Mouse (Mus musculus) hindbrain, embryonic 16.5 days (tissue): ENCODE results near the gene Icmt. TPM values are rescaled to one million over a fixed set of nuclear protein-coding genes. Genes with fewer than 3 reads are reported as not detected.

Experiments
- ATAC-seq: fragments of 200-750 bp; cut with Nextera tagmentation; 2 replicates; pipeline ENCODE4 v1.8.0; 2017; ENCODE audit warnings: moderate TSS enrichment, moderate library complexity
- H3K27ac ChIP-seq: fragments of 300-500 bp; sonication (generic); 2 replicates; pipeline ENCODE4 v1.5.1; 2014; ENCODE audit warnings: low read depth, mild to moderate bottlenecking, control low read depth, low read length, moderate library complexity
- H3K27me3 ChIP-seq: fragments of 300-500 bp; sonication (generic); replicated peaks from 2 replicates; pipeline ENCODE4 v1.6.1; 2014; ENCODE audit warnings: low read length; ENCODE audit not compliant: control insufficient read depth, insufficient read depth
- H3K36me3 ChIP-seq: fragments of 300-500 bp; sonication (generic); 2 replicates; pipeline ENCODE4 v1.6.1; 2014; ENCODE audit warnings: mild to moderate bottlenecking, low read length, moderate library complexity, mixed read lengths; ENCODE audit not compliant: control insufficient read depth, insufficient read depth
- H3K4me1 ChIP-seq: fragments of 300-500 bp; sonication (generic); 2 replicates; pipeline ENCODE4 v1.6.1; 2014; ENCODE audit warnings: low read depth, low read length; ENCODE audit not compliant: control insufficient read depth, insufficient read depth
- H3K4me2 ChIP-seq: fragments of 300-500 bp; sonication (generic); 2 replicates; pipeline ENCODE4 v1.6.1; 2014; ENCODE audit warnings: mild to moderate bottlenecking, low read length, control low read depth, moderate library complexity
- H3K4me3 ChIP-seq: fragments of 300-500 bp; sonication (generic); 2 replicates; pipeline ENCODE4 v1.5.1; 2014; ENCODE audit warnings: mild to moderate bottlenecking, low read length, control low read depth, moderate library complexity
- H3K9ac ChIP-seq: fragments of 300-500 bp; sonication (generic); 2 replicates; pipeline ENCODE4 v1.6.1; 2014; ENCODE audit warnings: low read depth, mild to moderate bottlenecking, control low read depth, low read length, moderate library complexity
- H3K9me3 ChIP-seq: fragments of 300-500 bp; sonication (generic); 2 replicates; pipeline ENCODE4 v1.6.1; 2014; ENCODE audit warnings: mild to moderate bottlenecking, low read length, moderate library complexity; ENCODE audit not compliant: control insufficient read depth
- WGBS: fragments of 180-500 bp; shearing (Covaris S2); extraction: QIAGEN DNeasy Blood & Tissue Kit; methylation state at CpG from one replicate; pipeline ENCODE4 v1.1.7; 2014; 5-methylcytosine and 5-hydroxymethylcytosine counted together
- polyA plus RNA-seq: library from polyadenylated mRNA; unstranded; fragments of >200 nt; fragmentation: Nextera tagmentation; extraction: Ambion mirVana; gene quantifications from 2 replicates; pipeline ENCODE4 v1.2.1, GENCODE M21; 2015

The Icmt gene
- polyA plus RNA-seq, 1 experiment from 2014 or later, result 17.2 TPM

DNA sequence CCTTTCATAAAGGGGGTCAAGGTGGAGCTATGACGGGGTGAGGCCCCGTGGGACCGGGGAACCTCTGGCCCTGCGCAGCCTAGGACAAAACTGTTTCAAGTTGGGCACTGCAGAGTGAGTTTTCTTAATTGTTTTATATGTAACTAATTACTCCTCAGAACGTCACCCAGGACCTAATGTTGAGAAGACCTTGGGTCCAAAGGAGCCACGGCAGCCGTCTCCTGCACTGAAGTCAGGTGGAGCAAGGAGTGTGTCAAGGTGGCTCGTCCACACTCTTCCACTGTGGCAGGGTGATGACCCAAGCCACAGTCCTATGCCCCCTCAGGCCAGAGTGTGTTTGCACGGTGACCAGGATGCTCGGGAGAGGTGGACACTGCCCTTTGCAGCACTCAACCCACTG lies 6.1 kb downstream of the Icmt start:
- Histone ChIP-seq H3K4me3 (no peak overlapping the region), H3K4me1 (peaks cover 8% of the 10 kb centered on the region), H3K27ac (no peak overlapping the region), H3K36me3 (peaks cover 12% of the 10 kb centered on the region), H3K27me3 (no peaks in the 10 kb centered on the region), H3K9ac (no peak overlapping the region), H3K4me2 (no peak overlapping the region), H3K9me3 (no peaks in the 10 kb centered on the region)
- WGBS, result 93% methylated on average over 10 of the region's 10 CpGs
- no peak for ATAC-seq

DNA sequence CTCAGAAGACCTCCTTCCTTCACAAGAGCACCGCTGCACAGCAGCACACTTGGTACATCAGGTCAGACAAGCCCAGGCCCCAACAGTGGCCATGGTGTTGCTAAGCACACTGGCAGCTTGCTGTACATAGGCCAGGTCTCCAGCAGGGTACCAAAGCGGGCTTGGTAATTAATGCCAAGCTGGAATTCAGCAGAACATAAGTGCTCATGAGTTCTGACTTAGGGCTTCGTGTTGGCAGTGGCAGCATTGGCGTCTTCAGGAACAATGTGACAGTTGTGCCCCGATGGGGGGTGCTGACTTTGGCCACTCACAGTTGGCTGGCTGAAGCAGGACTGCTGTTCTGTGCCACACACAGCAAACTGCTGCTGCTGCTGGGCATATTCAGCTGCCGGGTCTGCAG lies 7.7 kb downstream of the Icmt start:
- H3K4me3 ChIP-seq, result no peak overlapping the region
- no peak overlapping the region for H3K4me2 ChIP-seq
- H3K27me3 ChIP-seq, result no peaks in the 10 kb centered on the region
- no peaks in the 10 kb centered on the region for H3K9me3 ChIP-seq
- no peak overlapping the region for H3K9ac ChIP-seq
- H3K36me3 ChIP-seq, result peaks cover 14% of the 10 kb centered on the region
- 74% methylated on average over 6 of the region's 6 CpGs for WGBS
- no peaks in the 10 kb centered on the region; the same call in 1 of the 2 replicates for H3K4me1 ChIP-seq
- ATAC-seq, result peak; percentile 71
- H3K27ac ChIP-seq, result no peak overlapping the region; the same call in 1 of the 2 replicates

DNA sequence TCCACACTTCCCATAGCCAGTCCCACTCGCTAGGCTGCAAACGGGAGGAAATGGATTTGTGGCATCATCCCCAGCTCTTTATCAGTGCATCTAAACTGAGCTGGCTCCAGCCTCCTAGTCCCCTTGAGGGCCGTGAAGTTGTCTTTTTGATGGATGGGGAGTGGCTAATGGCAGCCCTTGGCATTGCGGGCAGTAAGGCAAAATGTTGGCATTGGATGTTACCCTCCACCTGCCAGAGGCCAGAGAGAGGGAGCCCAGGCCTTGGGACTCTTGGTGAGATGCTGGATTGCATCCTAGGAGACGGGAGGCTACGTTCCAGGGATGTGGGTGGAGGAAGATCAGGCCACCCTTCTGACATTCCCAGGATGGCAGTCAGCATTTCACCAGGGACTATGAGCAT lies 9.0 kb downstream of the Icmt start:
- WGBS, result 51% methylated on average over 6 of the region's 6 CpGs
- Histone ChIP-seq H3K9me3 (no peaks in the 10 kb centered on the region), H3K27ac (no peak overlapping the region), H3K9ac (no peak overlapping the region), H3K27me3 (peaks cover 8% of the 10 kb centered on the region), H3K4me1 (no peaks in the 10 kb centered on the region; the same call in 1 of the 2 replicates), H3K4me2 (no peak overlapping the region), H3K4me3 (no peak overlapping the region), H3K36me3 (peaks cover 11% of the 10 kb centered on the region)
- no peak for ATAC-seq

DNA sequence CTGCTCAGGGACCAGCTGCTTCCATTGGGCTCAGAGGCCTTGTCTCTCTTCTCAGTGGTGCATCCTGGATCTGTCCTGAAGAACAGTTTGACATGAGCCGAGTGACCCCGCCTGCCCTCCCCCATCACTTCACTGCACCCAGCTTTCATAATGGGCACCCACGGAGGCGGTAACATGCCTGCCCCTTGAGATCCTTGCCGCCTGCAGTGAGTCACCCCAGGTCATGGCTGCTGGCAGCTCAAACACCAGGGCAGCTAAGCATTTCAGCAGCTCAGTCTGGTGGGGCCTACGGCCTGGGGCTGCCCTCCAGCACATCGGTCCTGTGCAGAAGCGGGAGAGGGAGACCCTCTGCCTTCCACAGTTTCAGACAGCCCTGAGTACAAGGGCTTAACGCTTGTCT lies 10.5 kb downstream of the Icmt start:
- H3K9me3 ChIP-seq, result no peaks in the 10 kb centered on the region
- peaks cover 2% of the 10 kb centered on the region for H3K4me1 ChIP-seq
- H3K9ac ChIP-seq, result no peak overlapping the region
- no peak overlapping the region for H3K4me3 ChIP-seq
- 78% methylated on average over 9 of the region's 9 CpGs for WGBS
- no peak overlapping the region for H3K4me2 ChIP-seq
- no peak overlapping the region for H3K27ac ChIP-seq
- peaks cover 11% of the 10 kb centered on the region for H3K36me3 ChIP-seq
- peaks cover 23% of the 10 kb centered on the region for H3K27me3 ChIP-seq
- no peak for ATAC-seq

DNA sequence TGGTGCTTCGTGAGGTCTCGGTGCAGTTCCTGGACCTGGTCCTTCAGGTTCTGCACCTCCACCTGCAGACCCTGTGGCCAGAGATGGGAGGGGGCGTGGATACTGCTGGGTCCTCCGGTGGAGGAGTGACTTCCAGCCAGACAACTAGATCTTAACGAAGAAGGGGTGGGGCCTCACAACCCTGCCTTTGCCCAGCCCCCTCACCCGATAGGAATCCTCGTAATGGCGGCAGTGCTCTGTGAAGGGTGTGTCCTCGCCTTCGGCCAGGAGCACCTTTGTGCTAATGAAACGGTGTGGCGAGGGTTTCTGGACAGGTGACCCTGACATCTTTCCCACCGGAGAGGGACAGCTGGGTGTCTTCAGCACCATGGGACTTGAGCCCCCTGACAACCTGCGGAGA lies 15.2 kb downstream of the Icmt start:
- no peak overlapping the region for H3K27ac ChIP-seq
- no peaks in the 10 kb centered on the region for H3K9me3 ChIP-seq
- ATAC-seq, result no peak
- H3K36me3 ChIP-seq, result peaks cover 2% of the 10 kb centered on the region; the same call in 1 of the 2 replicates
- H3K9ac ChIP-seq, result no peak overlapping the region
- peak overlapping the region; percentile 38 for H3K4me3 ChIP-seq
- H3K4me1 ChIP-seq, result peaks cover 18% of the 10 kb centered on the region
- peaks cover 52% of the 10 kb centered on the region for H3K27me3 ChIP-seq
- peak overlapping the region; percentile 63 for H3K4me2 ChIP-seq
- WGBS, result 5% methylated on average over 14 of the region's 14 CpGs

DNA sequence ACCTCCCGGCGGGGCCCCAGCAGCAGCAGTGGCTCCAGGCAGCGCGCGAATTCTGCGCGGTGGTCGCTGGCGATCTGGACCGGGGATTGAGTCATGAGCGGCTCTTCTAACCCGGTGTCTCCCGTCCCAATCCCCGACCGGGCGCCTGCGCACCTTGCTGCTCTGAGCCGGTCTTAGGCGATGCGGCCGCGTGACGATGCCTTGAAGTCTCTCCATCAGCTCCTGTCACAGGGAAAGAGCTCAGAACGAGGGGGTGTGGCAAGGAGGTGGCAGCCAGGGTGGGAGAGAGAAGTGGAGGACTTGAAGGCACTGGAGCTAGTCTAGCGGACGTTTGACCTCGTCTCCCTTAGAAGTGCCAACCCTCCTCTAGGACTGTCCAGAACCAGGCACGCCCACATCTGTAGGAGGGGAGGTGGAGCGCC lies 16.2 kb downstream of the Icmt start:
- peaks cover 18% of the 10 kb centered on the region for H3K4me1 ChIP-seq
- peak overlapping the region; percentile 38 for H3K4me3 ChIP-seq
- peak overlapping the region; percentile 51 for H3K9ac ChIP-seq
- H3K36me3 ChIP-seq, result peaks cover 2% of the 10 kb centered on the region; the same call in 1 of the 2 replicates
- peak overlapping the region; percentile 63 for H3K4me2 ChIP-seq
- no peak overlapping the region for H3K27ac ChIP-seq
- ATAC-seq, result peak; percentile 62
- no peaks in the 10 kb centered on the region for H3K9me3 ChIP-seq
- WGBS, result 0% methylated on average over 29 of the region's 29 CpGs
- peaks cover 62% of the 10 kb centered on the region for H3K27me3 ChIP-seq

DNA sequence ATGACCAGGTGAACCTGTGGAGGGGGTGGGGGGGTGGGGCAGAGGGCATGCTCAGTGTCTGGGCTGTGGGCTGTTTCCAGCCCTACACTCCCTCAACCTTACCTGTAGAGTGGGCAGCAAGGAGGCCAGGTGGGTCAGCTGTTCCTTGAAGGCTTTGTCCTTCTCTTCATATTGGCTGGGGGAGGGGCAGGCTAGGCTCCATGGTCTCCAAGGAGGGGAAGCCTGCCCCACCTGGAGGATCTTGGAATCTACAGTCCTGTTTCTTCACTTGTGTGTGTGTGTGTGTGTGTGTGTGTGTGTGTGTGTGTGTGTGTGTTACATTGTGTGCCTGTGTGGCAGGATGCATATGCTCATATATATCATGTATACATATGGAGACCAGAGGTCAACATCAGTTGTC lies 16.9 kb downstream of the Icmt start:
- H3K9ac ChIP-seq, result no peak overlapping the region
- no peak for ATAC-seq
- H3K27me3 ChIP-seq, result peaks cover 64% of the 10 kb centered on the region
- peaks cover 18% of the 10 kb centered on the region for H3K4me1 ChIP-seq
- H3K9me3 ChIP-seq, result no peaks in the 10 kb centered on the region
- peaks cover under 1% of the 10 kb centered on the region; the same call in 1 of the 2 replicates for H3K36me3 ChIP-seq
- no peak overlapping the region for H3K27ac ChIP-seq
- peak overlapping the region; percentile 38 for H3K4me3 ChIP-seq
- H3K4me2 ChIP-seq, result peak overlapping the region; percentile 63

DNA sequence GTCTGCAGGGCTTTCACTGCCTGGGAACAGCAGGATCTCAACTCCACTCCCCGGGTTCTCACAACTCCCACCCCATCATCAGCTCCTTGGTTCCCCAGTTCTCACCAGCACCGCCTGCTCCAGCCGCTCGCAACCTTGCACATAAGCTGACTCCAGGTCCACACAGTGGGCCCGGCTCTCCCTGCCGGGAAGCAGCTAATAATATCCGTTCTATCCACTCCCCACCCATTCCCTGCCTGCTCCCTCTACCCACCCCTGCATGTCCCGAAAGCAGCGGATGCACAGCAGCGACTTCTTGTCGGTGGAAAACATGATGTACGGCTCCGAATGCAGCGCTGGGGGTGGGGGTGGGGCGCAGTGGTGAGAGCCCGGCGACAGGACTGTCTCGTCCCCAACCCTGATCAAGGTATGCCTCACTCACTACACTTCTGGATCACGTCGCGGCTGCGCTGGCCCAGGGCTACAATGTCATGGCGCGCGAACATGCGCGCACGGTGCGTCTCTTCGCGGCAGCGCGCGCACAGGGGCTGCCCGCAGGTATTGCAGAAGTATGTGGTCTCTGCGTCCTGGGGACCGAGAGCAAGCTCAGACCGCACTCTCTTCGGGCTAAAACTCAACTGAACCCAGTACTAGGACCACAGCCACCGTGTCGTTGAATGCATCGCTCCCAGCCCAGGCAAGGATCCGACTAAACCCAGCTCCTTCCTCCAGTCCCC lies 18.6 kb downstream of the Icmt start:
- Histone ChIP-seq H3K27ac (no peak overlapping the region), H3K27me3 (peaks cover 59% of the 10 kb centered on the region), H3K4me3 (peak overlapping the region; percentile 41), H3K4me2 (peak overlapping the region; percentile 76), H3K9me3 (no peaks in the 10 kb centered on the region), H3K36me3 (no peaks in the 10 kb centered on the region), H3K4me1 (peaks cover 18% of the 10 kb centered on the region), H3K9ac (peak overlapping the region; percentile 44; the same call in 1 of the 2 replicates)
- ATAC-seq, result no peak
- WGBS, result under 1% methylated on average over 39 of the region's 43 CpGs

DNA sequence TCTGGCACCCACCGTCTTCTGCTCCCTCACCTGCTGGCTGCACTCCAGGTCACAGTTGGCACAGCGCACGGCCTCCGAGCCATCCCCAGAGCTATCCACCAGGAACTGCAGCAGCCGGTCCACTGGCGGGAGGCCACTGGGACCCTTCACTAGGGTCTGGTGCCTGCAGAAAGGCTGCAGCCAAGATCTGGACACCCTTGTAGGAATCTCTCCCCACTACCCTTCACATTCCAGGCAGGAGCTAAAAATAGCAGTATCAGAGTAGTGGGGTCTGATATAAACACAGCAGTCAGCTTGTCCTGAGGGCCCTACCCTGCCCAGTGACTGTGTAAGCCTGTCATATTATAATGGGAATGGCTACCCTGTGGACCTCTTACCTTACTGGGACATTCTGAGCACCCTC lies 20.6 kb downstream of the Icmt start:
- 72% methylated on average over 6 of the region's 6 CpGs for WGBS
- H3K9me3 ChIP-seq, result no peaks in the 10 kb centered on the region

More for the DNA sequence above, 20.6 kb downstream of the Icmt start:
- no peak for ATAC-seq
- Histone ChIP-seq H3K9ac (no peak overlapping the region), H3K27me3 (peaks cover 42% of the 10 kb centered on the region), H3K4me2 (no peak overlapping the region), H3K36me3 (no peaks in the 10 kb centered on the region), H3K4me1 (peaks cover 15% of the 10 kb centered on the region; the same call in 1 of the 2 replicates), H3K4me3 (no peak overlapping the region), H3K27ac (no peak overlapping the region)
